Mouse (Mus musculus) macrophage (primary cell): Measurements from ENCODE around the gene Adsl. TPM values are rescaled to one million over a fixed set of nuclear protein-coding genes. Genes with fewer than 3 reads are reported as not detected.

Experiments
- H3K27ac ChIP-seq: fragments of 350-480 bp; formaldehyde crosslinking; 2 replicates; pipeline ENCODE4 v1.9.0; 2021
- H3K36me3 ChIP-seq: fragments of 350-480 bp; formaldehyde crosslinking; 2 replicates; pipeline ENCODE4 v1.9.0; 2021; ENCODE audit errors: inconsistent target
- H3K4me3 ChIP-seq: fragments of 350-480 bp; formaldehyde crosslinking; 2 replicates; pipeline ENCODE4 v1.9.0; 2021; ENCODE audit errors: inconsistent target
- H3K79me2 ChIP-seq: fragments of 350-480 bp; formaldehyde crosslinking; 2 replicates; pipeline ENCODE4 v1.9.0; 2021; ENCODE audit errors: inconsistent target
- WGBS: methylation state at CpG from one replicate; pipeline ENCODE4 v1.1.7; 2026; ENCODE audit warnings: inconsistent platforms; ENCODE audit not compliant: missing documents; 5-methylcytosine and 5-hydroxymethylcytosine counted together
- polyA plus RNA-seq: library from polyadenylated mRNA; stranded (reverse); fragments of 250-400 nt; gene quantifications from 3 replicates; pipeline ENCODE4 v1.2.4, GENCODE M21; 2018; ENCODE audit warnings: inconsistent platforms

Gene Adsl
- polyA plus RNA-seq, 1 experiment from 2014 or later = 18.8 TPM

- no peaks in the 10 kb centered on the region for H3K79me2 ChIP-seq
- peaks cover 5% of the 10 kb centered on the region; the same call in 1 of the 2 replicates for H3K36me3 ChIP-seq
- H3K4me3 ChIP-seq = no peak overlapping the region
- H3K27ac ChIP-seq = no peak overlapping the region
- WGBS = 75% methylated on average over 5 of the region's 5 CpGs
Observed at GRCm38 (mm10) chr15:80974311-80974710, 26.0 kb downstream of the Adsl start.

- WGBS = 92% methylated on average over 3 of the region's 3 CpGs
- Histone ChIP-seq H3K4me3 (no peak overlapping the region), H3K27ac (no peak overlapping the region), H3K36me3 (no peaks in the 10 kb centered on the region), H3K79me2 (peaks cover 5% of the 10 kb centered on the region; the same call in 1 of the 2 replicates)
Observed at GRCm38 (mm10) chr15:80975666-80976065, 27.4 kb downstream of the Adsl start.

- under 1% methylated on average over 65 of the region's 67 CpGs for WGBS
- Histone ChIP-seq H3K4me3 (peak within 1 kb of the TSS; percentile 50), H3K36me3 (no peaks in the 10 kb centered on the region), H3K27ac (no peak within 1 kb of the TSS), H3K79me2 (peaks cover 5% of the 10 kb centered on the region; the same call in 1 of the 2 replicates)
Observed at GRCm38 (mm10) chr15:80977620-80978334, 29.5 kb downstream of the Adsl start, which contains the start of gene Sgsm3. Sgsm3 (plus strand) TSS chr15:80977765.

- Histone ChIP-seq H3K27ac (no peak overlapping the region), H3K79me2 (peaks cover 5% of the 10 kb centered on the region; the same call in 1 of the 2 replicates), H3K36me3 (no peaks in the 10 kb centered on the region), H3K4me3 (no peak overlapping the region)
- WGBS = 74% methylated on average over 4 of the region's 4 CpGs
Observed at GRCm38 (mm10) chr15:80979611-80980010, 31.3 kb downstream of the Adsl start.

GRCm38 (mm10) chr15:80981176-80981575 is 32.9 kb downstream of the Adsl start:
- H3K79me2 ChIP-seq = peaks cover 5% of the 10 kb centered on the region; the same call in 1 of the 2 replicates
- H3K27ac ChIP-seq = no peak overlapping the region
- WGBS = 91% methylated on average over 3 of the region's 4 CpGs
- no peaks in the 10 kb centered on the region for H3K36me3 ChIP-seq
- H3K4me3 ChIP-seq = no peak overlapping the region

GRCm38 (mm10) chr15:80983264-80983663 is 35.0 kb downstream of the Adsl start:
- no peaks in the 10 kb centered on the region for H3K36me3 ChIP-seq
- peaks cover 5% of the 10 kb centered on the region; the same call in 1 of the 2 replicates for H3K79me2 ChIP-seq
- no peak overlapping the region for H3K4me3 ChIP-seq
- 83% methylated on average over 2 of the region's 2 CpGs for WGBS
- H3K27ac ChIP-seq = no peak overlapping the region

GRCm38 (mm10) chr15:80988331-80988730 is 40.0 kb downstream of the Adsl start:
- Histone ChIP-seq H3K4me3 (no peak overlapping the region), H3K79me2 (no peaks in the 10 kb centered on the region; the same call in 1 of the 2 replicates), H3K36me3 (no peaks in the 10 kb centered on the region), H3K27ac (no peak overlapping the region)
- WGBS = 71% methylated on average over 1 of the region's 1 CpGs

- Histone ChIP-seq H3K4me3 (no peak overlapping the region), H3K36me3 (no peaks in the 10 kb centered on the region), H3K27ac (no peak overlapping the region), H3K79me2 (no peaks in the 10 kb centered on the region; the same call in 1 of the 2 replicates)
- 26% methylated on average over 3 of the region's 3 CpGs for WGBS
Observed at GRCm38 (mm10) chr15:80989712-80990111, 41.4 kb downstream of the Adsl start.

GRCm38 (mm10) chr15:80994959-80995358 is 46.7 kb downstream of the Adsl start:
- Histone ChIP-seq H3K27ac (no peak overlapping the region), H3K4me3 (no peak overlapping the region), H3K36me3 (no peaks in the 10 kb centered on the region), H3K79me2 (no peaks in the 10 kb centered on the region; the same call in 1 of the 2 replicates)
- 96% methylated on average over 5 of the region's 5 CpGs for WGBS

- 98% methylated on average over 6 of the region's 6 CpGs for WGBS
- Histone ChIP-seq H3K79me2 (no peaks in the 10 kb centered on the region), H3K4me3 (no peak overlapping the region), H3K36me3 (no peaks in the 10 kb centered on the region), H3K27ac (no peak overlapping the region)
Observed at GRCm38 (mm10) chr15:80996090-80996835, 48.0 kb downstream of the Adsl start.

- H3K27ac ChIP-seq = no peak overlapping the region
- H3K4me3 ChIP-seq = no peak overlapping the region
- WGBS = 100% methylated on average over 1 of the region's 1 CpGs
- no peaks in the 10 kb centered on the region for H3K36me3 ChIP-seq
- H3K79me2 ChIP-seq = no peaks in the 10 kb centered on the region
Observed at GRCm38 (mm10) chr15:80997077-80997476, 48.8 kb downstream of the Adsl start.

- Histone ChIP-seq H3K4me3 (no peak overlapping the region), H3K27ac (no peak overlapping the region), H3K36me3 (no peaks in the 10 kb centered on the region), H3K79me2 (no peaks in the 10 kb centered on the region)
- 13% methylated on average over 2 of the region's 4 CpGs for WGBS
Observed at GRCm38 (mm10) chr15:81000419-81001138, 52.3 kb downstream of the Adsl start.

- Histone ChIP-seq H3K4me3 (no peak overlapping the region), H3K27ac (no peak overlapping the region), H3K79me2 (no peaks in the 10 kb centered on the region), H3K36me3 (no peaks in the 10 kb centered on the region; the same call in 1 of the 2 replicates)
- WGBS = 95% methylated on average over 9 of the region's 10 CpGs
Observed at GRCm38 (mm10) chr15:81006127-81006735, 57.9 kb downstream of the Adsl start.

- no peak overlapping the region for H3K27ac ChIP-seq
- H3K36me3 ChIP-seq = peaks cover 6% of the 10 kb centered on the region; the same call in 1 of the 2 replicates
- no peak overlapping the region for H3K4me3 ChIP-seq
- WGBS = 94% methylated on average over 2 of the region's 9 CpGs
- H3K79me2 ChIP-seq = no peaks in the 10 kb centered on the region
Observed at GRCm38 (mm10) chr15:81007339-81007738, 59.0 kb downstream of the Adsl start.
